Mouse (Mus musculus): ENCODE measurements around the gene Dolk. TPM values are rescaled to one million over a fixed set of nuclear protein-coding genes. Genes with fewer than 3 reads are reported as not detected.
A peak's percentile ranks its signal among the peaks of the same experiment; 100 is the strongest.

Gene Dolk
- polyA plus RNA-seq, 1 experiment, result 0.12 TPM

DNA sequence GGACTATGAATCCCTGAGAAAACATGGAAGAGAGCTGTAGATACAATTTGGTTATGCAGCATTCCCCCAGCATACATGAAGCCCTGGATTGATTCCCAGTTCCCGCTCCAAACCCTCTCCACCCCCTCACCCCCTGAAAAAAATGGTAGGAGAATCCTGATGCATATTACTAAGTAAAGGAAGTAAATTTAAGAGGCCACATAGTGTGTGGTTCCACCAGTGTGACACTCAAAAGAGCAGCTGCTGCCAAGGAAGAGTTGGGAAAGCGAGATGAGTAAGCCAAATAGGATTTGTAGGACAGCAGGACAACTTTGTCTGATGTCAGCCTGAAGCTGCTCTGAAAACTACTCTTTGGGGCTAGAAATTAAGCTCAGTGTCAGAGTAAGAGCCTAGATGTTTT lies 25.3 kb upstream of the Dolk start:
- H3K4me1 ChIP-seq (ENCODE audit: control insufficient read depth), result peaks cover 13% of the 10 kb centered on the region
- H3K4me3 ChIP-seq (replicated peaks), result no peak overlapping the region
- no peak for TF ChIP-seq GATA1 (IDR thresholded peaks at IDR 0.05; ENCODE audit: low read length)
- H3K36me3 ChIP-seq (ENCODE audit: control insufficient read depth), result peaks cover 98% of the 10 kb centered on the region
- H3K9me3 ChIP-seq (ENCODE audit: control insufficient read depth, low read length), result no peaks in the 10 kb centered on the region
- no peaks in the 10 kb centered on the region for H3K27me3 ChIP-seq (ENCODE audit: control insufficient read depth)

DNA sequence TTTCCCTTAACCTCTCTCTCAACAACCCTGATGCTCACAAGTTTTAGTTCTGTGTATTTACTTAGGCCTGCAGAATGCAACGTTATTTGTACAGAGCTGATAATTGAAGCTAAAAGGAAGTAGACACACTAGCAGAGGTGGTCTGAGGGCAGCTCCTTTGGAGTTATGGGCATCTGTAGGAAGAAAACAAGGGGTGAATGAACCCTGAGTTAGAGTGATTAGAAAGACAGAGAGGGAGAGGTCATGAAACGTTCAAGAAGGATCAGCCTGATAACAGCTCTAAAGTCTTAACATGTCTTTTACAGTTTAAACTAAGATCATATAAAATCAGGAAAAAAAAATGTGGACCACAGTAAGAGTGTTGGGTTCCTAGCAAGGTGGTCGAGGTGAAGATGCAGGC lies 23.2 kb upstream of the Dolk start:
- no peaks in the 10 kb centered on the region for H3K9me3 ChIP-seq (ENCODE audit: control insufficient read depth, low read length)
- TF ChIP-seq TAL1 (IDR thresholded peaks at IDR 0.05; ENCODE audit: low read length) (no peak), GATA1 (IDR thresholded peaks at IDR 0.05; ENCODE audit: low read length) (no peak)
- no peaks in the 10 kb centered on the region for H3K27me3 ChIP-seq (ENCODE audit: control insufficient read depth)
- peaks cover 98% of the 10 kb centered on the region for H3K36me3 ChIP-seq (ENCODE audit: control insufficient read depth)
- H3K4me1 ChIP-seq (ENCODE audit: control insufficient read depth), result peaks cover 13% of the 10 kb centered on the region
- no peak overlapping the region for H3K4me3 ChIP-seq (replicated peaks)

DNA sequence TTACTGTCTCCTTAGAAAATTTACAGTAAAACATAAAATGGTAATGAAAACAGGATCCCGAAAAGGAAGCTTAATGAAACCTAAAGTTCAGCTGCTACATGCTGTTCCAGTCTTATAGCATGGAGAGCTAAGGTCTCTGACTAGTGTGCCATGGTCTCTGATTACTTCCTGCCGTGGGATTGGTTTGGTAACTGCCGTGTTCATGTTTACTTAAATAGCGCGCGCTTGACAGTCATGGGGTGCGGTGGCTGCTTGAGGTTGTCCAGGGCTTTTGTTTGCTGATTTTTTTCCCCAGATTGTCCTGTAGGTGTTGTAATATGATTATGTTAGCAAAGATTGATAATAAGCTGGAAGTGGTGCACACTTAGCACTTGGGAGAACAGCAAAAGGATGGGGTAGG lies 20.0 kb upstream of the Dolk start:
- Histone ChIP-seq H3K27me3 (ENCODE audit: control insufficient read depth) (no peaks in the 10 kb centered on the region), H3K4me3 (replicated peaks) (no peak overlapping the region), H3K9me3 (ENCODE audit: control insufficient read depth, low read length) (no peaks in the 10 kb centered on the region), H3K36me3 (ENCODE audit: control insufficient read depth) (peaks cover 99% of the 10 kb centered on the region), H3K4me1 (ENCODE audit: control insufficient read depth) (peaks cover 13% of the 10 kb centered on the region)
- TF ChIP-seq TAL1 (IDR thresholded peaks at IDR 0.05; ENCODE audit: low read length), result no peak
- no peak for TF ChIP-seq GATA1 (IDR thresholded peaks at IDR 0.05; ENCODE audit: low read length)

DNA sequence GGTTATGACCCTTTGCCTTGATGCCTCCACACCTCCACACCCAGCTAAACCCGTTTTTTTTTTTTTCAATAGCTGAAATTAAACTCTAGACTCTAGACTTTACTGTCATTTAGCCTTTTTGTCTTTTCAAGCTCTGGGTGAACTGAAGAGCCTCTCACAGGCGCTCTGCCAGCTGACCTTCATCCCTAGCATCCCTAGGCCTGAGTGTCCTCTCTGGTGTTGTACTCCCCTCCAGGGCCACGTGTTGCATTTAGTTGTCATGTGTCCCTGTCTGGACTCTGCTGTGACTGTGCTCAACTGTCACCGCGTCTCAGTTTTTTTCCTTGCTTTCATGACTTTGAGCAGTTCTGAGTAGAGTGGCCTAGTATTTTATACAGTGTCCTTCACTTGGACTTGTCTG lies 13.8 kb upstream of the Dolk start:
- Histone ChIP-seq H3K36me3 (ENCODE audit: control insufficient read depth) (peaks cover 88% of the 10 kb centered on the region), H3K4me3 (replicated peaks) (no peak overlapping the region), H3K27me3 (ENCODE audit: control insufficient read depth) (no peaks in the 10 kb centered on the region), H3K4me1 (ENCODE audit: control insufficient read depth) (no peaks in the 10 kb centered on the region), H3K9me3 (ENCODE audit: control insufficient read depth, low read length) (no peaks in the 10 kb centered on the region)
- no peak for TF ChIP-seq TAL1 (IDR thresholded peaks at IDR 0.05; ENCODE audit: low read length)
- no peak for TF ChIP-seq GATA1 (IDR thresholded peaks at IDR 0.05; ENCODE audit: low read length)

DNA sequence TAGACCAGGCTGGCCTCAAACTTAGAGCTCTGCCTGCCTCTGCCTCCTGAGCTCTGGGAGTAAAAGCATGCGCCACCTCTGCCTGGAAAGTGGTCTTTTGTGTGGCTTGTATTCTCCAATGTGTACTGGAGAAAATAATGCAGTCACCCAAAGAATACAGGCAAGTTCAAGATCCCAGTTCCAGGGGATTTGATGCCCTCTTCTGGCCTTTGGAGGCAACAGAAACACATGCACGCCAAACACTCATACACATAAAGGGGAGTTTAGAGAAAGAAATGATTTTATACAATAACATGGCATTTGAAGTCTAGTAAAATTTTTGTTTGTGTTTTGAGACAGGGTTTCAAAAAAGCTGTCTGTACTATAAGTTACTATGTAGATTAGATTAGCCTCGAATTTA lies 13.4 kb upstream of the Dolk start:
- H3K4me1 ChIP-seq (ENCODE audit: control insufficient read depth), result no peaks in the 10 kb centered on the region
- peaks cover 84% of the 10 kb centered on the region for H3K36me3 ChIP-seq (ENCODE audit: control insufficient read depth)
- H3K4me3 ChIP-seq (replicated peaks), result no peak overlapping the region
- TF ChIP-seq TAL1 (IDR thresholded peaks at IDR 0.05; ENCODE audit: low read length) (no peak), GATA1 (IDR thresholded peaks at IDR 0.05; ENCODE audit: low read length) (no peak)
- H3K9me3 ChIP-seq (ENCODE audit: control insufficient read depth, low read length), result no peaks in the 10 kb centered on the region
- no peaks in the 10 kb centered on the region for H3K27me3 ChIP-seq (ENCODE audit: control insufficient read depth)

DNA sequence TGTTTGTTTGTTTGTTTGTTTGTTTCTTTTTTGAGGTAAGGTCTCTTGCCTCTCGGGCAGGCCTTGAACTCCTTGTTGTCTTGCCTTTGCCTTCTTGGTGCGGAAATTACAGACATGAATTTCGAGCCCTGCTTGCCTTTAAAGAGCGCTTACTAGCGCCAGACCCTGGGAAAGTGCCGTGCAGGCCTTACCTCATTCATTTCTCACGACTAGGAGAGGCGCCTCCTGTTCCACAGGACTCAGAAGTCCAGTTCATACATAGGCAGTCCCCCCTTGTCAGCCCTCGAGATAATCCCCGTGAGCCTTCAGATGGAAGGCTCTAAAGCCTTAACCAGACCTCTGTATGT lies 866 bp upstream of the Dolk start:
- TF ChIP-seq GATA1 (IDR thresholded peaks at IDR 0.05; ENCODE audit: low read length), result no peak
- TF ChIP-seq TAL1 (IDR thresholded peaks at IDR 0.05; ENCODE audit: low read length), result no peak
- Histone ChIP-seq H3K9me3 (ENCODE audit: control insufficient read depth, low read length) (no peaks in the 10 kb centered on the region), H3K36me3 (ENCODE audit: control insufficient read depth) (peaks cover 30% of the 10 kb centered on the region), H3K4me1 (ENCODE audit: control insufficient read depth) (peaks cover 49% of the 10 kb centered on the region), H3K27me3 (ENCODE audit: control insufficient read depth) (no peaks in the 10 kb centered on the region), H3K4me3 (replicated peaks) (peak overlapping the region; percentile 91)

DNA sequence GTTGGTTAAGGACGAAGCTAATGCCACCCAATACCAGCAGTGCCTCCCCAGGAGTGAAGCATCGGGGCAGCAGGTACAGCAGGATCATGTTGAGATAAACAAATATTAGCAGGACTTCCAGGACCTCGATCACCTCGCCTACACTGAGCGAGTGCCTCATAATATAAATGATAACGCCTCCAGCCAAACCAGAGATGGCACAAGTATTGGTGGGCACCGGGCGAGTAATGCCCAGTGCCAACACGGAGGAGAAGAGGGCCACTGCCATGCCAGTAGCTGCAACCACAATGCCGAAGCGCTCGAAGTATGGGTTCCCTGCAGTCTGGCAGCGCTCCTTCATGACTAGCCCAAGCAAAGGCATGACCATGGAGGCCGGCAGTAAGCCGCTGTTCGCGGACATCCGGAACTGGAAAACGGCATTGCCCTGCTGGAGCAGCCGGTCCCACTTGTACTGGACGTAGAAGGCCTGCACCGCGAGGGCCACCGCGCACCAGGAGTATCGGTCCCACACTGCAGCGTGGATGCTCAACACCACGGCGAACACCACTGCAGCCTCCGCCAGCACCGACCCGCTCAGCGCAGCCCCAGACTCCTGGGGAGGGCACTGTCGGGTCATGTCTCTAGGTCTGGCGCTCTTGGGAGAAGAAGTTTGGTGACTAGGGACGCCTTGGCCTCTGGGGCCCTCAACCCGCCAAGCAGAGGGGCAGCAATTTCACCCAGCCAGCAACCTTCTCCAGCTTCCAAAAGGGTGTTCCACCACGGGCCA lies 535 bp downstream of the Dolk start:
- TF ChIP-seq TAL1 (IDR thresholded peaks at IDR 0.05; ENCODE audit: low read length) (no peak), GATA1 (IDR thresholded peaks at IDR 0.05; ENCODE audit: low read length) (no peak)
- Histone ChIP-seq H3K4me3 (replicated peaks) (peak overlapping the region; percentile 91), H3K36me3 (ENCODE audit: control insufficient read depth) (peaks cover 24% of the 10 kb centered on the region), H3K4me1 (ENCODE audit: control insufficient read depth) (peaks cover 46% of the 10 kb centered on the region), H3K9me3 (ENCODE audit: control insufficient read depth, low read length) (no peaks in the 10 kb centered on the region), H3K27me3 (ENCODE audit: control insufficient read depth) (no peaks in the 10 kb centered on the region)

DNA sequence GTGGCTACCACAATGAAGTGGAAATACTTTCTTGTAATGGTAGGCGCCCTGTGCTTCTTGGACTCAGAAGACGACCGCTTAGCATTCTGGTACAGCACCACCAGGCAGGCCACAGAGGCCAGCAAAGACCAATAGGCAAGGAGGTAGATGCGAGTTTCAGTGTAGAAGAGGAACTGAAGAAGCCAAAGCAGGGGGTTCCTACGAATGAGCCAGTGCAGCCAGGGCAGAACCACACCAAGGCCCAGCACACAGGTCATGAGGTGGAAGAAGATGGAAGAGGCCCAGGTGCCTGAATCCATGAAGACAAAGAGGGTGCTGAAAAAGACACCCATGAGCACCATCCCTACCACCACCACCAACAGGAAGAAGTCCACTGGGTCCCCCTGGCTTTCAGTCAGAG lies 1.1 kb downstream of the Dolk start:
- no peak for TF ChIP-seq GATA1 (IDR thresholded peaks at IDR 0.05; ENCODE audit: low read length)
- TF ChIP-seq TAL1 (IDR thresholded peaks at IDR 0.05; ENCODE audit: low read length), result no peak
- Histone ChIP-seq H3K27me3 (ENCODE audit: control insufficient read depth) (no peaks in the 10 kb centered on the region), H3K36me3 (ENCODE audit: control insufficient read depth) (peaks cover 19% of the 10 kb centered on the region), H3K9me3 (ENCODE audit: control insufficient read depth, low read length) (no peaks in the 10 kb centered on the region), H3K4me3 (replicated peaks) (peak overlapping the region; percentile 91), H3K4me1 (ENCODE audit: control insufficient read depth) (peaks cover 41% of the 10 kb centered on the region)

DNA sequence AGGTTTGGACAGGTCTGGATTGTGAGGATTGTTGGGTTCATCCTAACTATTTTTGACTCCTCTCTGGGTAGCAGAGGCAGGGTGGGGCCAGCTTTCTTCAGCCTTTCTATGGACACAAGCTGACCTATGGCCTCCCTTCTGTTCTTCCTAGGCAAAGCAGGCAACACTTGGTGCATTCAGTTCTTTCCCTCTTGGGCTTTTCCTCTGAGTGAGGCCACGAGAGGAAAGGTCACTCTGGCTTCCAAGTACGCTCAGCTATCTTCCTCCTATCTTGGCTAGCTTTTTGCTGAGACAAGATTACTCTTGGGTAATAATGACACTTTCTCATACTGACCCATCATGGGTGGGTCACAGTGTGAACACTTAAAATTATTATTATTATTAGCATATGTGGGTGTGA lies 2.9 kb downstream of the Dolk start:
- peaks cover 13% of the 10 kb centered on the region for H3K36me3 ChIP-seq (ENCODE audit: control insufficient read depth)
- H3K4me3 ChIP-seq (replicated peaks), result no peak overlapping the region
- TF ChIP-seq GATA1 (IDR thresholded peaks at IDR 0.05; ENCODE audit: low read length) (no peak), TAL1 (IDR thresholded peaks at IDR 0.05; ENCODE audit: low read length) (no peak)
- H3K27me3 ChIP-seq (ENCODE audit: control insufficient read depth), result no peaks in the 10 kb centered on the region
- no peaks in the 10 kb centered on the region for H3K9me3 ChIP-seq (ENCODE audit: control insufficient read depth, low read length)
- peaks cover 38% of the 10 kb centered on the region for H3K4me1 ChIP-seq (ENCODE audit: control insufficient read depth)

DNA sequence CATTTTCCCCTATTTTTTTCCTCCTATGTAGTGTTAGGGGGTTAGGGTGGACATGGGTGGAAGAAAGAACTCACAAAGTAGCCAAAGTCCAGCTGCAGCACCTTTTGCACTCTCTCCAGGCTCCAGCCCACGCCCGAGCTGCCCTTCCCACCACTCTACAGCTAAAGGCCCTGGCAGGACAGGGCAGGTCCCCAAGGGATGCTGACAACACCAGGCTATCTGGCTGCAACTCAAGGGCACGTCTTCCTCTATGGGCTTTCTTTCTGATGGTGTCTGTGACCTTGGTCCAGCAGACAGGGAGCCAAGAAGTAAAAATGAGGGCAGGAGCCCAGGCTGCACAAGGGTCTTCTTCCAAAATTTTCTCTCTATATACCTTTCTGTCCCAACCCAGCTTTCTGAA lies 4.5 kb downstream of the Dolk start:
- Histone ChIP-seq H3K36me3 (ENCODE audit: control insufficient read depth) (peaks cover 17% of the 10 kb centered on the region), H3K4me1 (ENCODE audit: control insufficient read depth) (peaks cover 23% of the 10 kb centered on the region), H3K9me3 (ENCODE audit: control insufficient read depth, low read length) (no peaks in the 10 kb centered on the region), H3K27me3 (ENCODE audit: control insufficient read depth) (no peaks in the 10 kb centered on the region), H3K4me3 (replicated peaks) (no peak overlapping the region)
- TF ChIP-seq GATA1 (IDR thresholded peaks at IDR 0.05; ENCODE audit: low read length), result no peak
- no peak for TF ChIP-seq TAL1 (IDR thresholded peaks at IDR 0.05; ENCODE audit: low read length)

Measured in erythroblast, embryonic 14.5 days (primary cell).